Mouse (Mus musculus) lung, adult 2 months (tissue): ENCODE measurements around the gene Gm960. TPM values are rescaled to one million over a fixed set of nuclear protein-coding genes. Genes with fewer than 3 reads are reported as not detected.

Source experiments
- DNase-seq: peaks from one replicate; pipeline ENCODE4 v3.0.0; 2022
- H3K4me1 ChIP-seq: fragments of 200-500 bp; 2 replicates; pipeline ENCODE4 v1.6.1; 2011; ENCODE audit warnings: low read length; ENCODE audit not compliant: control insufficient read depth, insufficient read depth
- H3K4me3 ChIP-seq: fragments of 200-500 bp; replicated peaks from 2 replicates; pipeline ENCODE3; 2011; ENCODE audit warnings: low read depth, mild to moderate bottlenecking, control low read depth, low read length; ENCODE audit errors: extremely low read depth
- CTCF ChIP-seq: fragments of 200-500 bp; IDR thresholded peaks from 2 replicates; pipeline ENCODE4 v1.5.1; 2011; ENCODE audit warnings: mild to moderate bottlenecking, low read length, control low read depth; ENCODE audit not compliant: insufficient read depth
- POLR2A ChIP-seq: fragments of 200-500 bp; IDR thresholded peaks from 2 replicates; pipeline ENCODE4 v1.6.1; 2011; ENCODE audit warnings: low read depth, mild to moderate bottlenecking, control low read depth, low read length, borderline replicate concordance; ENCODE audit errors: extremely low read depth
- WGBS: fragments of 180-500 bp; shearing (Covaris S2); methylation state at CpG from one replicate; pipeline ENCODE4 v1.1.7; 2018; 5-methylcytosine and 5-hydroxymethylcytosine counted together
- polyA plus RNA-seq: library from polyadenylated mRNA; depleted of rRNA; stranded (reverse); fragments of >200 nt; gene quantifications from 2 replicates; pipeline ENCODE4 v1.2.3, GENCODE M21; 2012; rRNA removed

Gene Gm960
- 0.20 and 0.65 TPM in 2 replicates for polyA plus RNA-seq

DNA sequence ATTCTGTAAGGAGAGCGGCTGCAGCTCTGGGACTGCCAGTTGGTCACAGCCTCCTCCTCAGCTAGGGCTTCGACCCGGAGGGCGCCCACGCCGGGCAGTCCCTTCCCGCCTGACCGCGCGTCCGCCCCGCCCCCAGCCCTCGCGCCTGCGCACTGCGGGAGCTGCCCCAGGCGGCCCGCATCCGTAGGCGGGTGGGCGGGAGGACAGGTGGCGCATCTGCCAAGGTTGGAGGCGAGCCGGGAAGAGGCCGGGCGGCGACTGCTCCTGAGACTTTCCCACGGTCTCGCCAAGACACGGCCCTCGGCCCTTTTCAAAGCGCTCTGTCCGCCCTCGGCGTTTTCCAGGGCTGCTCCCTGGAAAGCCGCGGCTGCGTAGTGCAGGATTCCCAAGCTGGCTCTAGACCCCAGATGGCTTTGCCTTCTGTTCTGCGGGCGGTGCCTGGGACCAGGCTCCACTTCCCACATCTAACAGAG lies at the start of gene Gm960:
Gene Gm960 (minus strand): TSS at position 464 of the 473 bp plus-strand sequence.
- peak; percentile 62 for DNase-seq
- no peak for TF ChIP-seq CTCF
- no peak for TF ChIP-seq POLR2A
- Histone ChIP-seq H3K4me3 (peak within 1 kb of the TSS; percentile 63), H3K4me1 (peaks cover 3% of the 10 kb centered on the region; the same call in 1 of the 2 replicates)
- WGBS: under 1% methylated on average over 40 of the region's 40 CpGs

- no peak overlapping the region for H3K4me3 ChIP-seq
- no peak for DNase-seq
- 89% methylated on average over 9 of the region's 9 CpGs for WGBS
Observed at GRCm38 (mm10) chr19:4747631-4748312, 49.3 kb upstream of the Gm960 start.

GRCm38 (mm10) chr19:4746611-4747010 lies 48.1 kb upstream of the Gm960 start:
- DNase-seq: no peak
- Histone ChIP-seq H3K4me1 (no peaks in the 10 kb centered on the region), H3K4me3 (no peak overlapping the region)
- TF ChIP-seq CTCF (no peak), POLR2A (no peak)
- WGBS: 66% methylated on average over 14 of the region's 14 CpGs

More at GRCm38 (mm10) chr19:4747631-4748312, 49.3 kb upstream of the Gm960 start:
- TF ChIP-seq CTCF (no peak), POLR2A (no peak)
- H3K4me1 ChIP-seq: no peaks in the 10 kb centered on the region

DNA sequence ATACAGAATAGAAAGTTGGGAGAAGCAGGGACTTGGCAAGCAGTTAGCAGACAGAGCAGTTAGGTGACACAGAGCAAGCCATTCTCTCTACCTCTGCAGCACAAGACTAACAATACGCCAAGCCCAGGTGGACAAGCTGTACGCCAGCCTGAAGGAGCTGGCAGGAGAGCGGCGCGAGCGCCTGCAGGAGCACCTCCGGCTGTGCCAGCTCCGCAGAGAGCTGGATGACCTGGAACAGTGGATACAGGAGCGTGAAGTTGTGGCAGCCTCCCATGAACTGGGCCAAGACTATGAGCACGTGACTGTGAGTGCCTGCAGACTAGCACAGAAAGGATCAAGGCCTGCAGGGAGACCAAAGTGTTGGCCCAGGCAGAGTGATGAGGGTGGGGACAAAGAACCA lies 47.2 kb upstream of the Gm960 start:
- WGBS: 91% methylated on average over 10 of the region's 10 CpGs

DNA sequence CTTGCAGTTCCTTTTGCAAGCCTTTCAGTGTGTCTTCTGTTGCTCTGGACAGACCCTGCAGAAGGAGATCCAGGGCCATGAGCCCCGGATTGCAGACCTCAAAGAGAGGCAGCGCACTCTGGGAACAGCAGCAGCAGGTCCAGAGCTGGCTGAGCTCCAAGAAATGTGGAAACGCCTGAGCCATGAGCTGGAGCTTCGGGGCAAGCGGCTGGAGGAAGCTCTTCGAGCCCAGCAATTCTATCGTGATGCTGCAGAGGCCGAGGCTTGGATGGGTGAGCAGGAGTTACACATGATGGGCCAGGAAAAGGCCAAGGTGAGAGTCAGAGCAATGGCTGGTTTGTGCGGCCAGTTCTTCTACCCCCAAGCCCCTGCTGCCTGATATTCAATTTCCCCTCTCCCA lies 46.6 kb upstream of the Gm960 start:
- Histone ChIP-seq H3K4me1 (no peaks in the 10 kb centered on the region), H3K4me3 (no peak overlapping the region)
- no peak for TF ChIP-seq CTCF
- TF ChIP-seq POLR2A: no peak
- DNase-seq: no peak
- 50% methylated on average over 9 of the region's 9 CpGs for WGBS

More for the DNA sequence above, 47.2 kb upstream of the Gm960 start:
- no peak for DNase-seq
- TF ChIP-seq POLR2A (no peak), CTCF (no peak)
- Histone ChIP-seq H3K4me1 (no peaks in the 10 kb centered on the region), H3K4me3 (no peak overlapping the region)

DNA sequence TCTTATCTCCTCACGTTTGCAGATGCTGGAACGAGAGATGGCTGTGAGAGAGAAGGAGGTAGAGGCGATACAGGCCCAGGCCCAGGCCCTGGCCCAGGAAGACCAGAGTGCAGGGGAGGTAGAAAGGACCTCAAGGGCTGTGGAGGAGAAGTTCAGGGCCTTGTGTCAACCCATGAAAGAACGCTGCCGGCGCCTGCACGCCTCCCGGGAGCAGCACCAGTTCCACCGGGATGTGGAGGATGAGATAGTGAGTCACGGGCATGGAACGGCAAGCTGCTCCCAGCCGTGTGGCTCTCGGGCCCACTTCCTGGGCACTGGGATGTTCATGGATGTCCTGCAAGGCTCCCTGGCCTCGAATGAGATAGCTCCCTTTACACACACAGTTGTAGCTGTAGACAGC lies 45.6 kb upstream of the Gm960 start:
- no peaks in the 10 kb centered on the region for H3K4me1 ChIP-seq
- no peak for TF ChIP-seq CTCF
- TF ChIP-seq POLR2A: no peak
- DNase-seq: no peak
- 75% methylated on average over 14 of the region's 14 CpGs for whole genome bisulfite sequencing
- no peak overlapping the region for H3K4me3 ChIP-seq

GRCm38 (mm10) chr19:4743524-4743923 lies 45.1 kb upstream of the Gm960 start:
- TF ChIP-seq POLR2A (no peak), CTCF (no peak; the same call in 1 of the 2 replicates)
- 44% methylated on average over 5 of the region's 5 CpGs for WGBS
- Histone ChIP-seq H3K4me1 (no peaks in the 10 kb centered on the region), H3K4me3 (no peak overlapping the region)
- DNase-seq: no peak

DNA sequence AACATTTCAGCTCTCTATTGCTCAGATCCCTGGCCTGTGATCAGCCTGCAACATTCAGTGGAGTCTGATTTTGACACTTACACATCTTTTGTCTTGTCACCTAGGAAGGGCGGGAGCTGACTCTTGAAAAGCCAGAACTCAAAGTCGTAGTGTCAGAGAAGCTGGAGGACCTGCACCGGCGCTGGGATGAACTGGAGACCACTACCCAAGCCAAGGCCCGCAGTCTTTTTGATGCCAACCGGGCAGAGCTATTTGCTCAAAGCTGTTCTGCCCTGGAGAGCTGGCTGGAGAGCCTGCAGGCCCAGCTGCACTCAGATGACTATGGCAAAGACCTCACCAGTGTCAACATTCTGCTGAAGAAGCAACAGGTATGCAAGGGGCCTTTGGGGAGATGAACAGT lies 43.8 kb upstream of the Gm960 start:
- H3K4me1 ChIP-seq: no peaks in the 10 kb centered on the region
- H3K4me3 ChIP-seq: no peak overlapping the region
- no peak for DNase-seq
- no peak for TF ChIP-seq POLR2A
- TF ChIP-seq CTCF: no peak
- 89% methylated on average over 6 of the region's 6 CpGs for WGBS

GRCm38 (mm10) chr19:4741482-4741881 lies 43.0 kb upstream of the Gm960 start:
- no peaks in the 10 kb centered on the region for H3K4me1 ChIP-seq
- DNase-seq: no peak
- TF ChIP-seq POLR2A (no peak), CTCF (no peak)
- H3K4me3 ChIP-seq: no peak overlapping the region
- 71% methylated on average over 10 of the region's 10 CpGs for WGBS

- DNase-seq: no peak
- TF ChIP-seq POLR2A (no peak), CTCF (no peak)
- WGBS: 87% methylated on average over 5 of the region's 5 CpGs
- Histone ChIP-seq H3K4me3 (no peak overlapping the region), H3K4me1 (no peaks in the 10 kb centered on the region)
Observed at GRCm38 (mm10) chr19:4739762-4740161, 41.3 kb upstream of the Gm960 start.

DNA sequence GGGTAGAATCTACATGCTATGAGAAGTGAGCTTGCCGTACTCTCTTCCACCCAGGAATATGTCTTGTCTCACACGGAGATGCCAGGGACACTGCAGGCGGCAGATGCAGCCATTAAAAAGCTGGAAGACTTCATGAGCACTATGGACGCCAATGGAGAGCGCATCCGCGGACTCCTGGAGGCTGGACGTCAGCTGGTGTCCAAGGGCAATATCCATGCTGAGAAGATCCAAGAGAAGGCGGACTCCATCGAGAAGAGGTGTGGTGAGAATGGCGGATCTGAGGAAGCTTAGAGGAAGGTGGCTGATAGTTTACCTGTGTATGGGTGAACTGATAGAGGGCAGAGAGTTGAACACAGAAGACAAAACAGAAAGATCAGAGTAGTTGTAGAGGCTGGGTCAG lies 40.6 kb upstream of the Gm960 start:
- DNase-seq: no peak
- WGBS: 94% methylated on average over 11 of the region's 11 CpGs
- TF ChIP-seq POLR2A: no peak
- TF ChIP-seq CTCF: no peak

More for the DNA sequence above, 40.6 kb upstream of the Gm960 start:
- Histone ChIP-seq H3K4me1 (no peaks in the 10 kb centered on the region), H3K4me3 (no peak overlapping the region)
